Mouse (Mus musculus) limb, embryonic 13.5 days (tissue): ENCODE data around the gene Dctn1. TPM values are rescaled to one million over a fixed set of nuclear protein-coding genes. Genes with fewer than 3 reads are reported as not detected.
"Not testable (repeated sequence)": the region's sequence is repeated elsewhere in the genome, so short reads cannot be mapped to it uniquely, and the experiment has no call there.

Source experiments
- ATAC-seq: fragments of 200-750 bp; cut with Nextera tagmentation; 2 replicates; pipeline ENCODE4 v1.8.0; 2017; ENCODE audit warnings: low read depth, moderate number of reproducible peaks, moderate TSS enrichment; ENCODE audit not compliant: low FRiP score
- H3K27ac ChIP-seq: fragments of 300-500 bp; sonication (generic); 2 replicates; pipeline ENCODE4 v1.5.1; 2015; ENCODE audit warnings: inconsistent platforms, mild to moderate bottlenecking, moderate library complexity
- H3K27me3 ChIP-seq: fragments of 300-500 bp; sonication (generic); 2 replicates; pipeline ENCODE4 v1.6.1; 2015; ENCODE audit warnings: mild to moderate bottlenecking, inconsistent platforms
- H3K36me3 ChIP-seq: fragments of 300-500 bp; sonication (generic); 2 replicates; pipeline ENCODE4 v1.6.1; 2015; ENCODE audit warnings: inconsistent platforms, mild to moderate bottlenecking, moderate library complexity
- H3K4me1 ChIP-seq: fragments of 300-500 bp; sonication (generic); 2 replicates; pipeline ENCODE4 v1.6.1; 2015; ENCODE audit warnings: inconsistent platforms
- H3K4me2 ChIP-seq: fragments of 300-500 bp; sonication (generic); replicated peaks from 2 replicates; pipeline ENCODE4 v1.6.1; 2015; ENCODE audit warnings: inconsistent platforms, mild to moderate bottlenecking, moderate library complexity
- H3K4me3 ChIP-seq: fragments of 300-500 bp; sonication (generic); 2 replicates; pipeline ENCODE4 v1.5.1; 2015; ENCODE audit warnings: moderate library complexity, mild to moderate bottlenecking, inconsistent platforms
- H3K9ac ChIP-seq: fragments of 300-500 bp; sonication (generic); 2 replicates; pipeline ENCODE4 v1.6.1; 2015; ENCODE audit warnings: mild to moderate bottlenecking, inconsistent platforms
- H3K9me3 ChIP-seq: fragments of 300-500 bp; sonication (generic); 2 replicates; pipeline ENCODE4 v1.6.1; 2016; ENCODE audit warnings: inconsistent platforms
- WGBS: fragments of 180-500 bp; shearing (Covaris S2); methylation state at CpG from one replicate; pipeline ENCODE4 v1.1.7; 2015; 5-methylcytosine and 5-hydroxymethylcytosine counted together
- polyA plus RNA-seq: library from polyadenylated mRNA; unstranded; fragments of >200 nt; fragmentation: Nextera tagmentation; extraction: Ambion mirVana; gene quantifications from 2 replicates; pipeline ENCODE4 v1.2.1, GENCODE M21; 2015

Dctn1 gene
- polyA plus RNA-seq, 1 experiment from 2014 or later, result 90.3 TPM

- Histone ChIP-seq H3K36me3 (peaks cover 23% of the 10 kb centered on the region), H3K27ac (no peak within 1 kb of the TSS), H3K27me3 (peaks cover 16% of the 10 kb centered on the region), H3K9ac (peak within 1 kb of the TSS; percentile 66), H3K4me1 (peaks cover 14% of the 10 kb centered on the region), H3K9me3 (no peaks in the 10 kb centered on the region), H3K4me3 (peak within 1 kb of the TSS; percentile 52), H3K4me2 (peak within 1 kb of the TSS; percentile 87)
- 2% methylated on average over 32 of the region's 32 CpGs for WGBS
- ATAC-seq, result peak; percentile 89
These were observed 9.4 kb upstream of the Dctn1 start, which contains the start of the genes Wdr54 and 1700003E16Rik for GRCm38 (mm10) chr6:83156259-83156684. Wdr54 (minus strand) TSS chr6:83156397. 1700003E16Rik (plus strand) TSS chr6:83156404.

GRCm38 (mm10) chr6:83159456-83159855, 6.3 kb upstream of the Dctn1 start:
- 32% methylated on average over 3 of the region's 3 CpGs for WGBS
- Histone ChIP-seq H3K4me1 (peaks cover 29% of the 10 kb centered on the region), H3K27me3 (peaks cover 33% of the 10 kb centered on the region)
- H3K4me3 ChIP-seq, H3K9me3 ChIP-seq, ATAC-seq, H3K36me3 ChIP-seq, H3K4me2 ChIP-seq, H3K9ac ChIP-seq, H3K27ac ChIP-seq: not testable (repeated sequence)

GRCm38 (mm10) chr6:83161442-83161841, 4.3 kb upstream of the Dctn1 start:
- Histone ChIP-seq H3K4me3 (peak overlapping the region; percentile 43), H3K27me3 (peaks cover 33% of the 10 kb centered on the region), H3K9ac (peak overlapping the region; percentile 63; the same call in 1 of the 2 replicates), H3K9me3 (no peaks in the 10 kb centered on the region), H3K4me1 (peaks cover 25% of the 10 kb centered on the region), H3K36me3 (no peaks in the 10 kb centered on the region), H3K4me2 (peak overlapping the region; percentile 81), H3K27ac (no peak overlapping the region)
- 5% methylated on average over 19 of the region's 19 CpGs for WGBS
- no peak for ATAC-seq

- peak overlapping the region; percentile 63 for H3K9ac ChIP-seq
- under 1% methylated on average over 49 of the region's 49 CpGs for WGBS
- peaks cover 33% of the 10 kb centered on the region for H3K27me3 ChIP-seq
- H3K4me3 ChIP-seq, result peak overlapping the region; percentile 43
- H3K4me2 ChIP-seq, result peak overlapping the region; percentile 81
- H3K36me3 ChIP-seq, result no peaks in the 10 kb centered on the region
- H3K9me3 ChIP-seq, result no peaks in the 10 kb centered on the region
- peaks cover 31% of the 10 kb centered on the region for H3K4me1 ChIP-seq
- no peak overlapping the region for H3K27ac ChIP-seq
- no peak for ATAC-seq
These were observed 3.6 kb upstream of the Dctn1 start for GRCm38 (mm10) chr6:83161921-83162641.

- Histone ChIP-seq H3K9ac (peak overlapping the region; percentile 63), H3K4me3 (peak overlapping the region; percentile 43)
- ATAC-seq, result no peak
These were observed 3.0 kb upstream of the Dctn1 start for GRCm38 (mm10) chr6:83162701-83163100.

GRCm38 (mm10) chr6:83165026-83165606, 604 bp upstream of the Dctn1 start:
- peak overlapping the region; percentile 56; the same call in 1 of the 2 replicates for H3K27ac ChIP-seq
- peaks cover 29% of the 10 kb centered on the region for H3K27me3 ChIP-seq
- H3K4me3 ChIP-seq, result peak overlapping the region; percentile 78
- peak; percentile 16; the same call in 1 of the 2 replicates for ATAC-seq
- peak overlapping the region; percentile 84 for H3K4me2 ChIP-seq
- no peaks in the 10 kb centered on the region for H3K36me3 ChIP-seq
- 6% methylated on average over 6 of the region's 6 CpGs for WGBS
- H3K9ac ChIP-seq, result peak overlapping the region; percentile 64
- peaks cover 53% of the 10 kb centered on the region for H3K4me1 ChIP-seq
- no peaks in the 10 kb centered on the region for H3K9me3 ChIP-seq

More at GRCm38 (mm10) chr6:83162701-83163100, 3.0 kb upstream of the Dctn1 start:
- Histone ChIP-seq H3K9me3 (no peaks in the 10 kb centered on the region), H3K36me3 (no peaks in the 10 kb centered on the region), H3K27me3 (peaks cover 33% of the 10 kb centered on the region), H3K27ac (no peak overlapping the region), H3K4me2 (peak overlapping the region; percentile 81), H3K4me1 (peaks cover 38% of the 10 kb centered on the region)
- 2% methylated on average over 8 of the region's 8 CpGs for WGBS

GRCm38 (mm10) chr6:83166243-83166630, 517 bp downstream of the Dctn1 start:
- Histone ChIP-seq H3K27ac (peak overlapping the region; percentile 80; the same call in 1 of the 2 replicates), H3K4me1 (peaks cover 50% of the 10 kb centered on the region), H3K4me3 (peak overlapping the region; percentile 78), H3K27me3 (peaks cover 17% of the 10 kb centered on the region), H3K9ac (peak overlapping the region; percentile 87), H3K9me3 (no peaks in the 10 kb centered on the region), H3K4me2 (peak overlapping the region; percentile 84), H3K36me3 (no peaks in the 10 kb centered on the region)
- peak; percentile 34 for ATAC-seq
- WGBS, result under 1% methylated on average over 12 of the region's 12 CpGs

GRCm38 (mm10) chr6:83169872-83170271, 4.2 kb downstream of the Dctn1 start:
- WGBS, result 81% methylated on average over 5 of the region's 5 CpGs
- peak overlapping the region; percentile 14; the same call in 1 of the 2 replicates for H3K9ac ChIP-seq
- ATAC-seq, result no peak

GRCm38 (mm10) chr6:83171063-83171462, 5.3 kb downstream of the Dctn1 start:
- Histone ChIP-seq H3K36me3 (peaks cover 3% of the 10 kb centered on the region), H3K9ac (peak overlapping the region; percentile 2; the same call in 1 of the 2 replicates), H3K27ac (no peak overlapping the region), H3K9me3 (no peaks in the 10 kb centered on the region), H3K4me2 (no peak overlapping the region), H3K4me3 (no peak overlapping the region), H3K27me3 (no peaks in the 10 kb centered on the region), H3K4me1 (peaks cover 29% of the 10 kb centered on the region)
- ATAC-seq, result no peak
- 83% methylated on average over 5 of the region's 5 CpGs for WGBS

More at GRCm38 (mm10) chr6:83169872-83170271, 4.2 kb downstream of the Dctn1 start:
- Histone ChIP-seq H3K4me1 (peaks cover 33% of the 10 kb centered on the region), H3K4me2 (no peak overlapping the region), H3K4me3 (no peak overlapping the region), H3K36me3 (no peaks in the 10 kb centered on the region), H3K27me3 (no peaks in the 10 kb centered on the region), H3K27ac (no peak overlapping the region), H3K9me3 (no peaks in the 10 kb centered on the region)

- ATAC-seq, result no peak
- Histone ChIP-seq H3K4me3 (no peak overlapping the region), H3K4me2 (no peak overlapping the region), H3K27ac (no peak overlapping the region), H3K4me1 (peaks cover 19% of the 10 kb centered on the region), H3K9ac (no peak overlapping the region), H3K36me3 (peaks cover 10% of the 10 kb centered on the region), H3K9me3 (no peaks in the 10 kb centered on the region), H3K27me3 (no peaks in the 10 kb centered on the region)
- WGBS, result 66% methylated on average over 9 of the region's 9 CpGs
These were observed 6.7 kb downstream of the Dctn1 start for GRCm38 (mm10) chr6:83172240-83172920.

GRCm38 (mm10) chr6:83175996-83176395, 10.3 kb downstream of the Dctn1 start:
- Histone ChIP-seq H3K27ac (no peak overlapping the region), H3K27me3 (no peaks in the 10 kb centered on the region), H3K4me2 (no peak overlapping the region), H3K4me1 (peaks cover 14% of the 10 kb centered on the region), H3K36me3 (peaks cover 12% of the 10 kb centered on the region), H3K4me3 (no peak overlapping the region), H3K9me3 (no peaks in the 10 kb centered on the region), H3K9ac (no peak overlapping the region)
- WGBS, result 83% methylated on average over 8 of the region's 8 CpGs
- no peak for ATAC-seq
